Mouse (Mus musculus): ENCODE data around the gene Med8.

Med8 gene

DNA sequence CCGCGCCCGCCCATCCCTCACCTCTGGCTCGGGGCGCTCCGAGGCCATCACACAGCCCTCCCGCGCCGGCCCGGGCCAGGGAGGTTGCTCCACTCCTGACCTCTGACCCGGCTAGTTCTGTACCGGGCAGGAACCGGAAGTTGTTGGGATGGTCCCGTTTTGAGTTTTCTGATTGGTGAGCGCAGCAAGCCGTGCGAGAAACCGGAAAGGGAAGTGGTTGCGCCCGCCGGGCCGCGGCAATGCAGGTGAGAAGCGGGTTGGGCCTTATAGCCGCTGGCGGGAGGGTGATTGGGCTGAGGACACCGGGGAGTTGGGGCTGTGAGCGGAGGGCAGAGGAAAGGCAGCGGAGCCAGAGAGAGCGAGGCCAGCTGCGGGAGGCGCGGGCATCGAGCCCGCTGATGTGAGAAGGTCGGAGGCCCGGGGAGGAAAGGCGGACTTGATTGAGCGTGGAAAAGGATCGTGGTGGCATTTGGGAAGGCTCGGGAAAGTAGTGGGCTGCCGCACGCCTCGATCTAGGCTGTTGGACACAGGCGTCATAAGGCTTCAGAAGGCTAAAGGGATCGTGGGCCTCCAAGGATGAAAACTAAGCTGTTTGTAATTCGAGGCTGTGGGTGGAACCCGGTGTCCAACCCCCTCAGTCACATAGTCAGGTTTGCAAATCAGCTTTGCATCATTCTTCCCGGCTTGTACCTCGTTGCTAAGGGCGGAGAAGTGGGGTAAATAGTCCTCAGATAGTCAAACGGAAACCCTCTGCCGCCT, at the start of gene Med8, which contains the start of gene Szt2:
TSS of gene Med8 (plus strand) at position 196 of the 759 bp plus-strand sequence.
TSS of gene Szt2 (minus strand) at position 132 of the 759 bp plus-strand sequence.
- peak; percentile 84 for DNase-seq (ENCODE audit: low read depth, low spot score)

DNA sequence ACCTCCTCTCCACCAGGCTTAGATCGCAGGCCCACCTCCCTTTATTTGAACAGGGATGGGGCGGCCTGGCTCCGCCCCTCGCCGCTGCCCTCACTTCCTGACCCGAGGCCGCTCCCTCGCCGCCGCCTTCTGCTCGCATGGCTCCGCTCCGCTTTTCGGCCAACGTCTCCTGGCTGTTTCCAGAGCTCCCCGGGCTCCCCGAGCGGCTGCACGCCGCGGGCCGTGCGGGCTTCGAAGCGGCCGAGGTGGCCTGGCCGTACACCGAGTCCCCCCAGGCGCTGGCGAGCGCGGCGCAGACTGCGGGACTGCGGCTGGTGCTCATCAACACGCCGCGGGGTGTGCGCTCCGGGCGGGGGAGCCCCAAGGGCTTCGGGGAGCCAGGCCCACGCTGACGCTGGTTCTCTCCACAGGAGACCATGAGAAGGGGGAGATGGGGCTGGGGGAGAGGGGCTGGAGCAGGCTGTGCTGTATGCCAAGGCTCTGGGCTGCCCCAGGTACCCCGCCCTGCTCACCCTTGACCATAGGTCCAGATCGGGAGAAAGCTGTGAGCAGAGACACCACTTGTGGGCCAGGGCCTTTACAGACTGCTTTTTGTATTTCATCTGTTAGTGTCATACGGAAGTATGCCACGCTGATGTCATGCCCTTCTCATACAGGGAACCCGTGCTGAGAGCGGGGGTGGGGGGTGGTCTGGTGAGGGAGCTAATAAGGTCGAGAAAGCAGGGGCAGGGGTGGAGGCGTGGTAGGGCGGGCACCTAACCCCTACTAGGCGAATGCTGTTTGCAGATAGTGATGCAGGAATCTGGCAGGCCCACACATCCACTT, 49.0 kb upstream of the Med8 start:
- peak; percentile 17 for DNase-seq (ENCODE audit: low read depth, low spot score)

DNA sequence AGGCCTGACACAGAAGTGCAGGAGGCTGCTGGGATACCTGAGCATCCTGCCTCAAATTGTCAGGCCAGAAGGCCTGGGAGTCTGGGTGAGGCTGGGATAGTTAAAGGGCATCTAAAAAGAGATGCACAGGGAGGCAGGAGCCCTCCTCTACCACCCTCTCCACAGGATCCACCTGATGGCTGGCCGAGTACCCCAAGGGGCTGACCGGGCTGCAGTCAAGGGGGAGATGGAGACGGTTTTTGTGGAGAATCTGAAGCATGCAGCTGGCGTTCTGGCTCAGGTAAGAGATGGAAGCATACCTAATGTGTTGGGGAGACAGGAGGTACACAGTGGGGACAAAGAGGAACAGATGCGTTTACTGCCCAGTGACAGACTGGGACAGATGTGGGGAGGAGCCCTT, 47.7 kb upstream of the Med8 start:
- DNase-seq (ENCODE audit: low read depth, low spot score), result no peak

DNA sequence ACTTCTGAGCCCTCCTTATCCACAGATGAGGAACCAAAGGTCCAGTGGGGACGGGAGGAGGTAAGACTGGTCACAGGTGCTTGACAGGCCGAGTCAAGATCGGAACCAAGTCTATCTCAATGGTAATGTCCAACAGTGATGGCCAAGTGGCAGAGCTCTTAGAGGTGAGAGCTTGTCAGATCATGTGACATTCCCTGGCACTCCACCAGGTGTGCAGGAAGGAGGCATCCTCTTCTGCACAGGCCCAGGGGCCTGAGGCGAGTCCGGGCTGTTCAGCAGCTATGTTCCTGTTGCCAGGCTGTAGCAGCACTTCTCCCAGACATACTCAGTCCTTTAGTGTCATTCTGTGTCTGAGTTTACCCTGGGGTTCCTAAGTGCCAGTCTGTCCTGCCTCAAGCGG, 46.3 kb upstream of the Med8 start:
- no peak for DNase-seq (ENCODE audit: low read depth, low spot score)

DNA sequence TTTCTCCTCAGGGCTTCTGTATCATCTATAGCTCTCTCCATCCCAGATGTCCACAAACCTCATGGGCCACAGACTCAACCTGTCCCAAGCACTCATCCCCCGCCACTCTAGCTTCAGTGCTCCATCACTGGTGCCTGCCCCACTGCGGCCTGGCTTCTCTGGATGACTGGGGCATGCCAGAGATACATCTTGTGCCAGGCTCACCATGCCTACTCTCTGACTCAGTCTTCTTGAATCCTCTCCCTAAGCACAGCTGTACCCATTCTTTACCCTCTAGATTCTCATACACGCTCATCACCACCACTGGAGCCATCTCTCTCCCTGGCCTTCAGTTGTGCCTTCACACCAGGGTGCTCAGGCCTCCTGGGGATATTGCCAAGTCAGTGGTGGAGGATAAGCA, 45.2 kb upstream of the Med8 start:
- DNase-seq (ENCODE audit: low read depth, low spot score), result no peak

DNA sequence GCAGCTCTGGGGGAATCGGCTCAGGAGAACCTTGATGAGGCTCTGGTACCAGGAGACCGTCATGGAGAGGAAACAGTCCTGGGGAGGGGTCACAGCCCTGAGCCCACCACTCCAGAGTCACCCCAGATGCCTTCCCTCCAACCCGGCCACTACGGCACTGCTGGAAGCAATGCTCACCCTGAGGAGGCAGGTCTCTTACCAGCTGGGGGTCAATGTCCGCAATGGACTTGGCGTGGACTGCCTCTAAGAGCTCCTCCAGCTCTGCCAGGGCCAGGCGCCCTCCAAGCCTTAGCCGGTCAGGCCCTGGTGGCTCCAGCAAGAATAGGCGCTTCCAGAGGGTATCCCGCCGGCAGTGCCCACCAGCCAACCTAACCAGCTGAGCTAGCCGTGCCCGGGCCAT, 44.5 kb upstream of the Med8 start:
- no peak for DNase-seq (ENCODE audit: low read depth, low spot score)

DNA sequence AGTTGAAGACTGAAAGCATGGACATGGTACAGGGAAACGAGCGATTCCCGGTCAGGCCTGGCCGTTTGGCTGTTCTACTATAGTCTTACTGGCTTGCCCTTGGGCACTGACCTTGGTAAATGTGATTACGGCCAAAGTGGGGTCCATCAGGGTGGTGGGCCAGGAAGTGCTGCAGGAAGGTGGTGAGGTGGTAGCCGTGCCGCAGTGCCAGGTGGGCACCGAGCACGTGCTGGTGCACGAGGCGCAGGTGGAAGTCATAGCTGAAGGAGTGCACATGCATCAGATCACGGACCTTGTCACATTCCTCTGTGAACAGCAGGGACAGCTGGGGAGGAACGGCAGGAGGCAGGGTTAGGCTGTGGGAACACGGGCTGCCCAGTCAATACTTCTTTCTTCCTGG, 43.1 kb upstream of the Med8 start:
- no peak for DNase-seq (ENCODE audit: low read depth, low spot score)

DNA sequence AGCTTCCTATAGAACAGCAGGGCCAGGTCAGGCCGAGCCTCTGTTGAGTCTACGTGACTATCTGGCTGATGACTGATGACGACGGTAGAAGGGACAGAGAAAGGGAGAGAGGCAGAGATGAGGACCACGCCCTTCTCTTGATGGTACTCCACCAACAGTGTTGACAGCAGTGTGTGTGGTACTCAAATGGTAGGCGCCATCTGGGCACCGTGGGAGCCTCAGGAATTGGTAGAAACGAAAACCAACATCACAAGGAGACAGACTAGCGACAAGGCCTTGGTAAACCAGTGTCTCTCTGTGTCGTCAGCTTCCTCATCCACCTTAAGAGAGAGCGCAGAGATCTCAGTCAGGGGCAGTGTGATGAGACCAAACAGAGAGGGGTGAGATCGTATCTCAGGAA, 41.6 kb upstream of the Med8 start:
- DNase-seq (ENCODE audit: low read depth, low spot score), result no peak

DNA sequence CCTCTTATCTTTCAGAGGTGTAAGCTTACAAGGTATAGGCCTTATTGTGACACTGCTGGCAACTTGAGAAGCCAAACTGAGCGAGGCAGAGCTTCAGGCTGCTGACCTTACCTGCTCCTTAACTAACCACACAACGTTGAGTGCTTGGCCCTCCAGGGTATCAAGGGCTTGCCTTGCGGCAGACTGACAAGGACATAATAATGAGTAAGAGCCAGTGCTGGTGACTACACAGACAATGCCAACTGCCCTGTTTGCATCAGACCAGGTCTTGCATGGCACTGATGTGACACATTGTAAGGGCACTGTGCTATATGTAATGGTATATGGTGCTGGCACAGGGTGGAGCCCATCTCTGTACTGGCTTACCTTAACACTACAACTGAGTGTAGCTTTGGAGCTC, 40.5 kb upstream of the Med8 start:
- DNase-seq (ENCODE audit: low read depth, low spot score), result no peak

DNA sequence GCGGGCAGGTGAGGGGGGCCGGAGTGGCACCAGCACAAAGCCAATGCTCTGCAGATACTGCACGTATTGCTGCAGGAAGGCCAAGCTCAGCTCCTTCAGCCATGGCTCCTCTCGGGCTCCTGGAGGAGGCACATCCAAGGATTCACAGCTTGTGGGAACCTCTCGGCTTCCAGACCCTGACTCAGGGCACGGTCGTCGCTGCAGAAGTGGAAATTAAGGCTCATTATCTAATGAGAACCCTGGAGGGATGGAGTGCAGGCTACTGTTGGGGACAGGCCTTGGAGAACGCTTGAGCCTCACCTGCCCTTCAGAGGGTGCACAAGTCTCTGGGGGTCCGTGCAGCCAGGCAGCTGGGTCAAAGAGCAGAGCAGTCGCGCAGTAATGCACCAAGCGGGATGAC, 37.3 kb upstream of the Med8 start:
- DNase-seq (ENCODE audit: low read depth, low spot score), result no peak

DNA sequence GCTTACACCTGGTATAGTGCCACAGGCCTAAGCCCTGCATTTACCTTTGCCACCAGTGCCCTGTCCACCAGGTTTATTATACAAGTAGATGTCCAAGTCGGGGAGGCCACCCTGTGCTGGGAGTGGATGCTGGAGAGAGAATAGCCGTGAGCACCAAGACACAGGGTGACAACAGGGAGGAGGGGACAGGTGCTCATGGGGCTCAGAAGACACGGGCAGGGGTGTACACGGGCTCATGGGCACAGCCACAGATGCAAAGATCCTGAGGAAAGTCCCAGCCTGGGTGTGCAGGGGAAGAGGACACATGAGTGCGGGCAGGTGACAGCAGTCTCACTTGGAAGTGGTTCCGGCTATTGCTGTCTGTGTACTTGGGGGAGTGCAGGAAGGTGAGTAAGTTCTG, 33.1 kb upstream of the Med8 start:
- no peak for DNase-seq (ENCODE audit: low read depth, low spot score)

DNA sequence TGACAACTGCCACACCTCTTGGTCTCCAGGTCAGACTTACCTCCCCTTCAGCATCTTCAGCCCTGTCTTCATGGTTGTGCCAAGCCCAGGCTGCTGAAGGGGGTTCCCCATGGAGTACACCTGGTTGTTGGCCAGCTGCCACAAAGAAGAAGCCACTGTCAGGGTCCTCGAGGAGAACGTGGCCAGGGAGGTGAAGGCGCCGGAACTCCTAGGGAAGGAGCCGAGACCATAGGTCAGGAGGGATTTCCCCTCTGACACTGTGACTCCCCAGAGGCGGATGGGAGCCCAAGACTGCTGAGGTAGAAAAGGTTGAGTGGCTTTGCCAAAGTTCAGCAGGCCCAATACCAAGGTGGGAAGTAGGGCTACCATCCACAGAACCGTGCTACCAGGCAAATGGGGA, 25.9 kb upstream of the Med8 start:
- no peak for DNase-seq (ENCODE audit: low read depth, low spot score)

DNA sequence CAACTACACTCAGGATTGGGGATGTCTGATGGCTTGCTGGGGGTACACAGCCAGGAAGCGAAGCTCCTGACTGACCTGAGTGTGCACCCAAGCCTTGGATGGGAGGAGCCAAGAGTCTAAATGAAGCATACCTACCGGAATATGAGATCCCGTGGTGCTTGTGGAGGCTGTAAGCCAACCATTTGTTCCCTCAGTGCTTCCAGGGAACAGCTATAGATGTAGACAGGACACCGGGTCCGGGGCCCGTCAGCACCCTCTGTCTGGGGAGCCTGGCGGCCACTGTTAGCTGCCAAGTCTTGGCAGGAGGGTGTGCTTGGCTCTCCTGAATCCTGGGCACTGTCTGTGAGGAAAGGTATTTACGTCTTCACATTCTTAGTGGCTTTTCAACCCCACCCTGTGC, 21.8 kb upstream of the Med8 start:
- DNase-seq (ENCODE audit: low read depth, low spot score), result no peak

DNA sequence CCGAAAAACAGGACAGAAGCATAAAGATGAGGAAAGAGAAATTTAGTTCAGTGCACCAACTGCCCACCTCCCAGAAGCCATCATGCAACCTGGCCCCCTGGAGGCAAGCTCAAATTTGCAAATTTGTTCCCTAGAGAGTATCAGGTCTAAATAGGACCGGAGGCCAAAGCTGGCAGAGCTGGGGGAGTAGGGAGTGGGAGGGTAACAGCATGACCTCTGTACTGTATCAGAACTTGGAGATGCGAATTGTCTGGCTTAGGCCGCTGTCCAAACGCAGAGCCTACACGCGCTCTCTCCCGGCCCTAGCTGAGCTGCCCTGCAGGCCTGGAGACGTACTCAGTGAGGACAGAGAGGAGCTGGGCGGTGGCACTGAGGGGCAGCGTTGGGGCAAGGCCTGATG, 19.0 kb upstream of the Med8 start:
- DNase-seq (ENCODE audit: low read depth, low spot score), result no peak

DNA sequence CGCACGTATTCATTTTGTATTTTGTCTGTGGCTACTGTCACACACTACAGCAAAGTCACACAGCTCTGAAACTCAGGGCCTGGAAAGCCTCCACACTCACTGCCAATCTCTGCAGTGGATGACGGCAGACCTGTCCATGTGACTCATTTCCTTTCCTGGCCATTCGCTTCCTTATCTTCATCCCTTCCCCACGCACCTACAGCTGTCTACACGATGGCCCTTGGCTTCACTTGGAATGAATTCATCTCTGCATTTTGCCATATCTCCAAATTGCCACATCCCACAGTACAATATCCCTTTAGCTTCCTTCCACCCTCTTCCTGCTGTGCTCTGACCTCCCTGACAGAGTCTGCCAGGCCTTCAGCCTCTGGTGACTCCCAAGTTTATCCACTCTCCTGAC, 14.6 kb upstream of the Med8 start:
- DNase-seq (ENCODE audit: low read depth, low spot score), result no peak

DNA sequence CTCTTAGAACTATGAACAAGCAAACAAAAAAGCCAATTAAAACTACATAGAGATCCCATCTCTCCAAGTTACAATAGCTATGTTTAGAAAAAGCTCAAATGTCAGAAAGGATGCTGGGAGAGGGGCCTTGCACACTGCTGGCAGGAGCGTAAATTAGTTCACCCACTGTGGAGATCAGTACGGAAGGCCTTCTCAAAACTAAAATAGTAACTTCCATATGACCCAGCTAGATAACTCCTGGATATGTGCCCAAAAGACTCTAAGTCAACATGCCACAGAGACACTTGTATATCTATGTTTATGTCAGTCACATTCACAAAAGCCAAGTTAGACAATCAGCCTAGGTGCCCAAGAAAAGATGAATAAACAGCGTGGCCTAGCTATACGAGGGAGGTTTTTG, 13.8 kb upstream of the Med8 start:
- no peak for DNase-seq (ENCODE audit: low read depth, low spot score)

DNA sequence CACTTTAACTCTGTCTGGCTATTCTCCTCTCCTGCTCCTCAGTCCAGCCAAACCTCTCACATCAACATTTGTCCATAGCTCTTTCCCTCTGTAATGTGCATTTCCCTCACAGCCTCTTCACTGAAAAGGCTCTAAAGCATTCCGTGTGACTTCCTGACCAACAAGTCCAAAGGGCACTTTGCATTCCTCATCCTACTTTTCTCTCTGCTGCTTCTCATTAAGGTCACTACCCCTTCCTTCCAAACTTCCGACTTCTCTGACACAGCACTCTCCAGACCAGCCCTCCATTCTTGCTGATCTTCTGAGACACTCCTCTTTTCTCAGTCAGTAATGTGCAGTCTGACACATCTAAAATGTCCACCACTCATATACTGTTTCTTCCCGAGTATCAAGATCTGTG, 12.7 kb upstream of the Med8 start:
- DNase-seq (ENCODE audit: low read depth, low spot score), result no peak

DNA sequence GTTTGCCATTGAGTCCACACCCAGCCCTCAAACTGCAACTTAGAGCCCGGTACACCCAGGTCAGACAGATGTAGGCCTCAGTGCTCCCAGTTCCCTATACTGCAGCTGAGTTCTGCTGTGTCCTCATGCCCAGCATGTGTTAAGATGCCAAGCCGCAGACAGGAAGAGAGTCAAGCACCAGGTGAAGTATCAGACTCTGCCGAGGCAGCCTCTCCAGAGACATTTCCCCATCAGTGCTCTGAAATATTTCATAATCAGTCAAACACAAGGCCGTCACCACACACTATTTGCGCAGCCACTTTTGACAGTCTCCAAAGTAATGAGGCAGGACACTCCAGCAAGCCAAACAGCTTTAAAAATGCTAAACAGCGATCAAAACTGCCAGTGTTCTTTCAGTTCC, 10.7 kb upstream of the Med8 start:
- no peak for DNase-seq (ENCODE audit: low read depth, low spot score)

DNA sequence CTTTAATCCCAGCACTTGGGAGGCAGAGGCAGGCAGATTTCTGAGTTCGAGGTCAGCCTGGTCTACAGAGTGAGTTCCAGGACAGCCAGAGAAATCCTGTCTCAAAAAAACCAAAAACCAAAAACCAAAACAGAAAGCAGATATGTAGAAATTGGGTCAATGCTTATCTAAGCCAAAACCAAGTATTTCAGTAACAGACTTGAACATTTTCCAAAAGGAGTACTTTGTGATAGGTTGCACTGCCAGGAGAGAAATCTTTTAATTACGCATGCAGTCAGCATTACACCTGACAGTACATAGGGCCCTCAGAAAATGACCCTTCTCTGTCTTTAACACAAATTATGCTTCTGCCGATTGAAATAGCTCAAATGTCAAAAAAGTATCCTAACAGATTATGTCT, 7.7 kb upstream of the Med8 start:
- no peak for DNase-seq (ENCODE audit: low read depth, low spot score)

DNA sequence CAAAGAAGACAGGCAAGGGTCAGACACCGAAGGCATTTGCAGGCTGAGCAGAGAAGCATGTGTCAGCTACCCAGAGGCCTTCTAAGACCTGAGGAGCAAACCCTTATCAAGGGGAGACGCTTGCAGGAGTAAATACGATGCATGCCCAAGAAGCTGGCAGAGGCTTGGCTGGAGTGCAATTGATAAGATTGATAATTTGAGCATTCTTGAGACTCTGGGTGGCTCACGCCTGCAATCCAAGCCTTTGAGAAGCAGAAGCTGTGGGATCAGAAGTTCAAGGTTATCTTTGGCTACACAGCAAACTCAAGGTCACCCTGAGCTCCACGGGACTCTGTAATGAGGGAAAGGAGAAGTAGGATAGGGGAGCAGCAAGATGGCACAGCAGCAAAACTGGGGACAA, 7.2 kb upstream of the Med8 start:
- DNase-seq (ENCODE audit: low read depth, low spot score), result no peak

DNA sequence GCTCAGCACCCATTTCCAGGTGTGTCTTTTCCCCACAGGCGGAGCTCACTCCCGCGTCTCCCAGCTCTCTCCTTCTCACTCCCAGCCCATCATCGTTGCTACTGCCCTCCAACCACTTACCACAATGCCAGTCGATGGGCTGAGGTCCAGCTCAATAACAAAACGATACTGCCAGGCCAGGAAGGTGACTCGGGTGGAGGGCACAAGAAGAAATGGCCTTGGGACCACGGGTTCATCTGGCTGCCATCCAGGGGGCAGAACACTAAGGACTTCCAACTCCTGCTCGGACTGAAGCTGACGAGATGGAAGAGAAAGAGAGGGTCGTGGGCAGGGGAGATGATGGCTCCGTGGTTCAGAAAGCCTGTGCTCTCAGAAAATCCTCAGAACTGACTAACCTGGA, 6.4 kb upstream of the Med8 start:
- no peak for DNase-seq (ENCODE audit: low read depth, low spot score)

DNA sequence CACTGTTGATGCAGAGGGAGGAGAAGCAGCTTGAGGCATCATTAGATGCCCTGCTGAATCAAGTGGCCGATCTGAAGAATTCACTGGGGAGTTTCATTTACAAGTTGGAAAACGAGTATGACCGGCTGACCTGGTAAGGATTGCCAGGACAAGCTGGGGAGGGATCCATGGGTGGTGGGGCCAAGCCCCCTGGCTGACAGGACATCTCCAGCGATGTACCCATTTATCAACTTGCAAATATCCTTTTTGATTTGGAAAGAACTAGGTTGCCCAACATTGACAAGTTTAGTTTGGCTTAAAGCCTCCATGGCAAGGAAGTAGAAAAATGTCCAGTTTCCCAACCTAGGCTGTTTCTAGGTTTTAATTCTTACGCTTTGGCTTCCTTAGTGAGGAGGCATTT, 1.7 kb downstream of the Med8 start:
- DNase-seq (ENCODE audit: low read depth, low spot score), result no peak

DNA sequence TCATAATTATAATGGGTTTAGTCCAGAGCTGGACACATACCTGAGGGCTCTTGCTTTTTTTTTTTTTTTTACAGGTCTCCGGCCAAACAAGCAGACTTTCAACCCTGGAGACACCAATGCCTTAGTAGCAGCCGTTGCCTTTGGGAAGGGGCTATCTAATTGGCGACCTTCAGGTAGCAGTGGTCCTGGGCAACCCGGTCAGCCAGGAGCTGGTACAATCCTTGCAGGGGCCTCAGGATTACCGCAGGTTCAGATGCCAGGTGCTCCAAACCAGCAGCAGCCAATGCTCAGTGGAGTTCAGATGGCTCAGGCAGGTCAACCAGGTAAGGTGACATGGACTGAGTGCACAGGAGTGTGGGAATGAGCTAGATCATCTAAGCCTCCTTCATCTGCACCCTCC, 4.4 kb downstream of the Med8 start:
- no peak for DNase-seq (ENCODE audit: low read depth, low spot score)

All from retina, postnatal 7 days (tissue).